Mouse (Mus musculus) liver, embryonic 14.5 days (tissue): Measurements from ENCODE around the gene Zmym4. TPM values are rescaled to one million over a fixed set of nuclear protein-coding genes. Genes with fewer than 3 reads are reported as not detected.

Experiments
- ATAC-seq: fragments of 200-750 bp; cut with Nextera tagmentation; 2 replicates; pipeline ENCODE4 v1.8.0; 2017; ENCODE audit warnings: moderate number of reproducible peaks, mild to moderate bottlenecking, moderate library complexity; ENCODE audit not compliant: insufficient read depth
- DNase-seq, 3 experiments: peaks; one replicate each; pipeline ENCODE4 v3.0.0-alpha.2; 2012 to 2013; ENCODE audit warnings: low read depth in 3 of 3, low spot score in 3 of 3
- H3K27ac ChIP-seq: fragments of 300-500 bp; sonication (generic); 2 replicates; pipeline ENCODE4 v1.5.1; 2014; ENCODE audit warnings: moderate library complexity, mild to moderate bottlenecking, control low read depth, inconsistent platforms
- H3K27me3 ChIP-seq: fragments of 300-500 bp; sonication (generic); 2 replicates; pipeline ENCODE4 v1.6.1; 2014; ENCODE audit warnings: mild to moderate bottlenecking, low read length, moderate library complexity; ENCODE audit not compliant: control insufficient read depth, insufficient read depth
- H3K36me3 ChIP-seq: fragments of 300-500 bp; sonication (generic); replicated peaks from 2 replicates; pipeline ENCODE4 v1.6.1; 2014; ENCODE audit warnings: low read depth; ENCODE audit not compliant: control insufficient read depth, insufficient read depth
- H3K4me1 ChIP-seq, 2 experiments: fragments of 200-500 bp in 1 of 2; fragments of 300-500 bp in 1 of 2; sonication (generic) in 1 of 2; replicated peaks; 2 replicates each; pipeline ENCODE4 v1.6.1; 2012 to 2014; ENCODE audit warnings: antibody characterized with exemption in 1 of 2, inconsistent platforms in 1 of 2, low read length in 1 of 2; ENCODE audit not compliant: control insufficient read depth in 2 of 2, insufficient read depth in 2 of 2
- H3K4me2 ChIP-seq: fragments of 300-500 bp; sonication (generic); 2 replicates; pipeline ENCODE4 v1.6.1; 2014; ENCODE audit warnings: low read depth, mild to moderate bottlenecking, control low read depth, moderate library complexity
- H3K4me3 ChIP-seq, 2 experiments: fragments of 200-500 bp in 1 of 2; fragments of 300-500 bp in 1 of 2; sonication (generic) in 1 of 2; 2 replicates each; pipeline ENCODE4 v1.5.1; 2012 to 2014; ENCODE audit warnings: low read depth in 2 of 2, low read length in 2 of 2, mild to moderate bottlenecking in 2 of 2, control low read depth in 1 of 2, inconsistent platforms in 1 of 2, moderate library complexity in 1 of 2; ENCODE audit not compliant: insufficient read depth in 1 of 2
- H3K9ac ChIP-seq: fragments of 300-500 bp; sonication (generic); replicated peaks from 2 replicates; pipeline ENCODE4 v1.6.1; 2014; ENCODE audit warnings: mild to moderate bottlenecking, control low read depth, moderate library complexity
- H3K9me3 ChIP-seq: fragments of 300-500 bp; sonication (generic); 2 replicates; pipeline ENCODE4 v1.6.1; 2016; ENCODE audit warnings: low read length, mixed read lengths; ENCODE audit not compliant: control insufficient read depth
- CTCF ChIP-seq: IDR thresholded peaks from 2 replicates; pipeline ENCODE4 v1.5.1; 2016; ENCODE audit warnings: antibody characterized with exemption, low read depth, control low read depth
- EP300 ChIP-seq: IDR thresholded peaks from 2 replicates; pipeline ENCODE4 v1.6.1; 2016; ENCODE audit warnings: antibody characterized with exemption, low read depth
- WGBS: fragments of 180-500 bp; shearing (Covaris S2); extraction: QIAGEN DNeasy Blood & Tissue Kit; methylation state at CpG from one replicate; pipeline ENCODE4 v1.1.7; 2014; ENCODE audit not compliant: insufficient replicate concordance; 5-methylcytosine and 5-hydroxymethylcytosine counted together
- polyA plus RNA-seq, 2 experiments: library from polyadenylated mRNA; depleted of rRNA in 1 of 2; stranded (reverse) in 1 of 2; unstranded in 1 of 2; fragments of >200 nt; fragmentation: Nextera tagmentation in 1 of 2; extraction: Ambion mirVana in 1 of 2; gene quantifications; 2 replicates each; pipeline versions ENCODE4 v1.2.1 to v1.2.3; 2012 to 2014

Gene Zmym4
- polyA plus RNA-seq, 2 experiments: 2.8 to 3.2 TPM

- ATAC-seq: no peak
- WGBS: 81% methylated on average over 5 of the region's 5 CpGs
Observed at GRCm38 (mm10) chr4:126823917-126824316, 144.0 kb downstream of the Zmym4 start.

GRCm38 (mm10) chr4:126822891-126823882 lies 144.7 kb downstream of the Zmym4 start:
- Histone ChIP-seq H3K9me3 (no peaks in the 10 kb centered on the region), H3K4me1 (no peaks in the 10 kb centered on the region), H3K27me3 (no peaks in the 10 kb centered on the region), H3K9ac (no peak overlapping the region), H3K4me3 (no peak overlapping the region), H3K27ac (no peak overlapping the region), H3K4me2 (no peak overlapping the region), H3K36me3 (no peaks in the 10 kb centered on the region)
- TF ChIP-seq EP300 (no peak), CTCF (no peak)
- ATAC-seq: no peak
- 74% methylated on average over 9 of the region's 9 CpGs for WGBS
- DNase-seq: no peak

More at GRCm38 (mm10) chr4:126823917-126824316, 144.0 kb downstream of the Zmym4 start:
- TF ChIP-seq EP300 (no peak), CTCF (no peak)
- no peak overlapping the region for H3K4me2 ChIP-seq
- no peaks in the 10 kb centered on the region for H3K4me1 ChIP-seq
- H3K27ac ChIP-seq: no peak overlapping the region
- H3K9me3 ChIP-seq: no peaks in the 10 kb centered on the region
- no peak overlapping the region for H3K4me3 ChIP-seq
- no peak overlapping the region for H3K9ac ChIP-seq
- no peak for DNase-seq
- H3K36me3 ChIP-seq: no peaks in the 10 kb centered on the region
- no peaks in the 10 kb centered on the region for H3K27me3 ChIP-seq

- H3K27ac ChIP-seq: no peak overlapping the region
- no peaks in the 10 kb centered on the region for H3K9me3 ChIP-seq
- H3K4me3 ChIP-seq: no peak overlapping the region
- no peaks in the 10 kb centered on the region for H3K36me3 ChIP-seq
- no peaks in the 10 kb centered on the region for H3K27me3 ChIP-seq
- no peaks in the 10 kb centered on the region for H3K4me1 ChIP-seq
- ATAC-seq: no peak
- no peak for TF ChIP-seq CTCF
- no peak for TF ChIP-seq EP300
- H3K4me2 ChIP-seq: no peak overlapping the region
- H3K9ac ChIP-seq: no peak overlapping the region
- 44% methylated on average over 5 of the region's 5 CpGs for WGBS
- DNase-seq: no peak
Observed at GRCm38 (mm10) chr4:126814854-126815253, 153.1 kb downstream of the Zmym4 start.

- ATAC-seq: no peak
- no peak for DNase-seq
- no peak overlapping the region for H3K4me2 ChIP-seq
- TF ChIP-seq CTCF (no peak), EP300 (no peak)
- H3K4me1 ChIP-seq: no peaks in the 10 kb centered on the region
- H3K36me3 ChIP-seq: no peaks in the 10 kb centered on the region
- H3K27ac ChIP-seq: no peak overlapping the region
- H3K9ac ChIP-seq: no peak overlapping the region
- 64% methylated on average over 5 of the region's 5 CpGs for WGBS
- no peak overlapping the region for H3K4me3 ChIP-seq
- H3K27me3 ChIP-seq: no peaks in the 10 kb centered on the region
- no peaks in the 10 kb centered on the region for H3K9me3 ChIP-seq
Observed at GRCm38 (mm10) chr4:126813212-126813611, 154.7 kb downstream of the Zmym4 start.

Other genes starting within 250 kb of the Zmym4 start
- not detected in 2 replicates for gene Tfap2e, start 231.9 kb downstream of the Zmym4 start, polyA plus RNA-seq (2012; rRNA removed)
- not detected in 2 replicates for gene Tfap2e, start 231.9 kb downstream of the Zmym4 start, polyA plus RNA-seq (2014; fragmentation: Nextera tagmentation; extraction: Ambion mirVana)
- 5.5 and 5.7 TPM in 2 replicates for gene Ncdn, start 214.7 kb downstream of the Zmym4 start, polyA plus RNA-seq (2012; rRNA removed)
- 5.1 and 5.9 TPM in 2 replicates for gene Ncdn, start 214.7 kb downstream of the Zmym4 start, polyA plus RNA-seq (2014; fragmentation: Nextera tagmentation; extraction: Ambion mirVana)
- 4.7 and 5.9 TPM in 2 replicates for gene AU040320, start 214.6 kb downstream of the Zmym4 start, polyA plus RNA-seq (2012; rRNA removed)
- 6.0 and 7.5 TPM in 2 replicates for gene AU040320, start 214.6 kb downstream of the Zmym4 start, polyA plus RNA-seq (2014; fragmentation: Nextera tagmentation; extraction: Ambion mirVana)
- 36.8 and 89.3 TPM in 2 replicates for gene Sfpq, start 53.2 kb upstream of the Zmym4 start, polyA plus RNA-seq (2012; rRNA removed)
- 34.6 and 35.5 TPM in 2 replicates for gene Sfpq, start 53.2 kb upstream of the Zmym4 start, polyA plus RNA-seq (2014; fragmentation: Nextera tagmentation; extraction: Ambion mirVana)
- gene Zmym1, start 93.0 kb upstream of the Zmym4 start, polyA plus RNA-seq (2012; rRNA removed): 2.0 and 4.0 TPM in 2 replicates
- 9.8 and 10.2 TPM in 2 replicates for gene Zmym1, start 93.0 kb upstream of the Zmym4 start, polyA plus RNA-seq (2014; fragmentation: Nextera tagmentation; extraction: Ambion mirVana)
- 3.1 and 3.7 TPM in 2 replicates for gene Zmym6, start 109.2 kb upstream of the Zmym4 start, polyA plus RNA-seq (2012; rRNA removed)
- 1.9 TPM in 2 replicates for gene Zmym6, start 109.2 kb upstream of the Zmym4 start, polyA plus RNA-seq (2014; fragmentation: Nextera tagmentation; extraction: Ambion mirVana)
- gene Tmem35b, start 155.6 kb upstream of the Zmym4 start, polyA plus RNA-seq (2012; rRNA removed): 3.2 and 3.4 TPM in 2 replicates
- gene Tmem35b, start 155.6 kb upstream of the Zmym4 start, polyA plus RNA-seq (2014; fragmentation: Nextera tagmentation; extraction: Ambion mirVana): 7.9 and 8.7 TPM in 2 replicates
- 0.28 and 0.32 TPM in 2 replicates for gene Dlgap3, start 201.1 kb upstream of the Zmym4 start, polyA plus RNA-seq (2012; rRNA removed)
- gene Dlgap3, start 201.1 kb upstream of the Zmym4 start, polyA plus RNA-seq (2014; fragmentation: Nextera tagmentation; extraction: Ambion mirVana): 0.23 and 0.24 TPM in 2 replicates